Mouse (Mus musculus) stomach, postnatal 0 days (tissue): Measurements from ENCODE around the gene Pick1.

ENCODE experiments used
- CTCF ChIP-seq: IDR thresholded peaks from 2 replicates; pipeline ENCODE4 v1.5.1; 2016; ENCODE audit warnings: antibody characterized with exemption, low read depth, mild to moderate bottlenecking, moderate library complexity
- EP300 ChIP-seq: optimal IDR thresholded peaks from 2 replicates; pipeline ENCODE3; 2016; ENCODE audit warnings: antibody characterized with exemption

DNA sequence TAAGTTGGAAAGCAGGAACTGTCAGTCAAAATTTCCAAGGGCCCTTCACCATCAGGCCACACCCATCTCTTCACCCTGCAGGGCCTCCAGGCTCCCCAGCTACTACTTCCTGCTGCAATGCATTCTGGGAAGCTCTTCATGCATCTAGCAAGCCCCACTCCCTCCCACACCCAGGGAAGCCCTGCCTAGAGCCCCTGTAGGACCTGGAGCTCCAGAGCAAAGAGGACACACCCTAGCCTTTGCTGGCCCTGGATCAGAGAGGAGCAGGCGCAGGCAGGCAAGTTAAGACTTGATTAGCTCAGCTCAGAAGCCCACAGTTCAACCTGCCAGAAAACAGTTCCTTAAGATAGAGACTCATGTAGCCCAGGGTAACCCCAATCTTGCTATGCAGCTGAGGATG is 52.4 kb downstream of the Pick1 start:
- TF ChIP-seq CTCF: no peak
- no peak for TF ChIP-seq EP300
